Comparison of ENCODE assay signal across 17 mouse cellular contexts in genomic region chr14:54103115-54103514, GRCm38 (mm10).
"Had no signal": no experiment of that assay in that cellular context is flagged by ENCODE, and none has a peak within 500 bp of the region (broad histone marks: within the 10 kb centered on the region; RNA-seq: fewer than 3 reads in every experiment).

No protein-coding gene starts in this region.

- H3K4me2 ChIP-seq: lung, embryonic 14.5 days; midbrain, embryonic 11.5 days; midbrain, embryonic 13.5 days; neural tube, embryonic 13.5 days; neural tube, embryonic 15.5 days had no signal

- H3K9ac ChIP-seq: liver, embryonic 14.5 days; lung, embryonic 14.5 days; midbrain, embryonic 13.5 days; neural tube, embryonic 13.5 days; neural tube, embryonic 15.5 days had no signal

- H3K27ac ChIP-seq: liver, embryonic 14.5 days; midbrain, embryonic 13.5 days; neural tube, embryonic 13.5 days; neural tube, embryonic 15.5 days had no signal

- H3K9me3 ChIP-seq: midbrain, embryonic 13.5 days; neural tube, embryonic 13.5 days; neural tube, embryonic 15.5 days had no signal

- H3K4me1 ChIP-seq: neural tube, embryonic 15.5 days had no signal

- H3K36me3 ChIP-seq: midbrain, embryonic 13.5 days; neural tube, embryonic 13.5 days; neural tube, embryonic 15.5 days had no signal

- H3K4me3 ChIP-seq: midbrain, embryonic 13.5 days; myocyte; neural tube, embryonic 13.5 days; neural tube, embryonic 15.5 days had no signal

- H3K27me3 ChIP-seq: midbrain, embryonic 13.5 days; neural tube, embryonic 13.5 days; neural tube, embryonic 15.5 days had no signal

- DNase-seq: lung, adult 18-20 months; lung, postnatal 10 days; lung, postnatal 4 days; right cerebral cortex, adult 18-20 months; right cerebral cortex, postnatal 25 days; right cerebral cortex, postnatal 4 days; spleen, adult 18-20 months; thymus, adult 18-20 months; thymus, postnatal 14 days; thymus, postnatal 36 days had no signal

- ATAC-seq: midbrain, embryonic 13.5 days had no signal
